Mouse (Mus musculus) spleen, adult 2 months (tissue): ENCODE results near the gene Cdh20.

Experiments used
- CTCF ChIP-seq: fragments of 200-500 bp; IDR thresholded peaks from 2 replicates; pipeline ENCODE4 v1.5.1; 2011; ENCODE audit warnings: mild to moderate bottlenecking, inconsistent platforms; ENCODE audit not compliant: insufficient read depth, insufficient read length, insufficient replicate concordance; ENCODE audit errors: extremely low read depth
- POLR2A ChIP-seq: fragments of 200-500 bp; IDR thresholded peaks from 2 replicates; pipeline ENCODE4 v1.6.1; 2011; ENCODE audit warnings: low read depth, low read length, inconsistent platforms

DNA sequence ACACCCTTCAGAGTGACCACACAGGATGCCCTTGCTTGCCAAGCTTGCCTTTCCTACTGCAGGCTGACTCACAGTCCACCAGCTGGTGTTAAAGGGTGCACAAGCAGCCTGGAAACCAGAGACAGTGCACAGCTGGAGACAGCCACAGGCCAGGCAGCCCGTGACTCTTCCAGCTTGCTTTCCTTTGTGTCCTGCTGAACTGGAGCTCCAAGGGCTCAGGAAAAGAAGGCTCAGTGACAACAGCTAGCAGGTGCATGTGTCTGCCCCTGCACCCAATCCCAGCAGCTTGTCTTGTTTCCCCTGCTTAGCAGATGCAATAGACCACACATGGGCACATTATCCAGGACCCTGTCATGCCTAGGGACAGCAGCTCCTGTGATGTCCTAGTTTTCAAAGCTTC lies 21.5 kb upstream of the Cdh20 start:
- no peak for TF ChIP-seq CTCF
- no peak for TF ChIP-seq POLR2A
